8 mouse cellular contexts compared by ENCODE assay signal in genomic region chr11:32221951-32222409, GRCm38 (mm10). TPM values are rescaled to one million over a fixed set of nuclear protein-coding genes. Genes with fewer than 3 reads are reported as not detected.
A peak's percentile ranks its signal among the peaks of the same experiment; 100 is the strongest.
DNase-seq lines count a peak whose midpoint lies in the region; ATAC-seq lines count a peak whose summit lies in the region.

Gene Rhbdf1, minus strand, starts transcription at chr11:32222300.

- H3K9me3 ChIP-seq in embryonic facial prominence, embryonic 10.5 days, result no peaks in the 10 kb centered on the region
- H3K9me3 ChIP-seq in heart, embryonic 11.5 days (replicated peaks; ENCODE audit: control insufficient read depth, low read length), result no peaks in the 10 kb centered on the region
- H3K9me3 ChIP-seq in kidney, embryonic 14.5 days (ENCODE audit: control insufficient read depth, low read length), result no peaks in the 10 kb centered on the region
- no peaks in the 10 kb centered on the region for H3K9me3 ChIP-seq in liver, embryonic 16.5 days (replicated peaks; ENCODE audit: control insufficient read depth, low read length)

- under 1% methylated on average over 72 of the region's 72 CpGs for WGBS in embryonic facial prominence, embryonic 10.5 days
- under 1% methylated on average over 59 of the region's 72 CpGs for WGBS in heart, embryonic 11.5 days (ENCODE audit: insufficient replicate concordance)
- WGBS in kidney, embryonic 14.5 days, result under 1% methylated on average over 51 of the region's 72 CpGs
- under 1% methylated on average over 72 of the region's 72 CpGs for WGBS in liver, embryonic 16.5 days (ENCODE audit: insufficient replicate concordance)

- H3K4me2 ChIP-seq in heart, embryonic 11.5 days, result peak within 1 kb of the TSS; percentile 97
- H3K4me2 ChIP-seq in kidney, embryonic 14.5 days (replicated peaks; ENCODE audit: low read depth, low read length), result peak within 1 kb of the TSS; percentile 93
- H3K4me2 ChIP-seq in liver, embryonic 16.5 days (ENCODE audit: low read depth, low read length), result peak within 1 kb of the TSS; percentile 67

- peak within 1 kb of the TSS; percentile 95 for H3K9ac ChIP-seq in heart, embryonic 11.5 days (ENCODE audit: low read depth, low read length)
- H3K9ac ChIP-seq in kidney, embryonic 14.5 days (ENCODE audit: low read depth, low read length), result peak within 1 kb of the TSS; percentile 95
- H3K9ac ChIP-seq in liver, embryonic 16.5 days (ENCODE audit: low read depth, low read length), result peak within 1 kb of the TSS; percentile 63

- peaks cover 5% of the 10 kb centered on the region; the same call in 1 of the 2 replicates for H3K36me3 ChIP-seq in embryonic facial prominence, embryonic 10.5 days (replicated peaks)
- no peaks in the 10 kb centered on the region for H3K36me3 ChIP-seq in heart, embryonic 11.5 days (ENCODE audit: control insufficient read depth, insufficient read depth, low read length)
- H3K36me3 ChIP-seq in kidney, embryonic 14.5 days (ENCODE audit: control insufficient read depth, insufficient read depth, low read length), result no peaks in the 10 kb centered on the region
- no peaks in the 10 kb centered on the region for H3K36me3 ChIP-seq in liver, embryonic 16.5 days (ENCODE audit: control insufficient read depth, insufficient read depth)

- peaks cover 17% of the 10 kb centered on the region; the same call in 1 of the 2 replicates for H3K27me3 ChIP-seq in embryonic facial prominence, embryonic 10.5 days (replicated peaks; ENCODE audit: low read depth, poor library complexity, severe bottlenecking)
- no peaks in the 10 kb centered on the region for H3K27me3 ChIP-seq in heart, embryonic 11.5 days (ENCODE audit: control insufficient read depth, insufficient read depth, low read length)
- no peaks in the 10 kb centered on the region for H3K27me3 ChIP-seq in kidney, embryonic 14.5 days (ENCODE audit: control insufficient read depth, insufficient read depth, low read length)
- peaks cover 76% of the 10 kb centered on the region for H3K27me3 ChIP-seq in liver, embryonic 16.5 days (ENCODE audit: control insufficient read depth, insufficient read depth, low read depth, low read length)

- peak within 1 kb of the TSS; percentile 91 for H3K4me3 ChIP-seq in embryonic facial prominence, embryonic 10.5 days
- peak within 1 kb of the TSS; percentile 97 for H3K4me3 ChIP-seq in heart, embryonic 11.5 days (ENCODE audit: low read depth, low read length)
- H3K4me3 ChIP-seq in kidney, embryonic 14.5 days (ENCODE audit: low read length), result peak within 1 kb of the TSS; percentile 94
- peak within 1 kb of the TSS; percentile 63 for H3K4me3 ChIP-seq in liver, embryonic 16.5 days (ENCODE audit: low read depth, low read length)

- H3K4me1 ChIP-seq in embryonic facial prominence, embryonic 10.5 days, result peaks cover 89% of the 10 kb centered on the region
- peaks cover 48% of the 10 kb centered on the region for H3K4me1 ChIP-seq in heart, embryonic 11.5 days (ENCODE audit: control insufficient read depth, insufficient read depth, low read length)
- H3K4me1 ChIP-seq in kidney, embryonic 14.5 days (ENCODE audit: control insufficient read depth, insufficient read depth, low read length), result peaks cover 46% of the 10 kb centered on the region
- peaks cover 31% of the 10 kb centered on the region for H3K4me1 ChIP-seq in liver, embryonic 16.5 days (ENCODE audit: control insufficient read depth, low read depth, low read length)

- peak; percentile 59 for ATAC-seq in heart, embryonic 11.5 days (replicated peaks; ENCODE audit: insufficient number of reproducible peaks, low FRiP score, low TSS enrichment)
- peak; percentile 50 for ATAC-seq in kidney, embryonic 14.5 days (ENCODE audit: low FRiP score, low TSS enrichment)
- ATAC-seq in liver, embryonic 16.5 days (ENCODE audit: low read depth), result peak; percentile 30; the same call in 1 of the 2 replicates

- DNase-seq in thymus, postnatal 14 days, result peak; percentile 21
- no peak for DNase-seq in thymus, postnatal 36 days
- peak; percentile 79 for DNase-seq in embryonic facial prominence, embryonic 10.5 days (ENCODE audit: low spot score)
- DNase-seq in ovary, postnatal 36 days (ENCODE audit: low spot score), result peak; percentile 75
- DNase-seq in thymus, postnatal 10 days (ENCODE audit: low spot score in 2 of 2), result no peak

- H3K27ac ChIP-seq in embryonic facial prominence, embryonic 10.5 days (replicated peaks), result peak within 1 kb of the TSS; percentile 91
- peak within 1 kb of the TSS; percentile 95 for H3K27ac ChIP-seq in heart, embryonic 11.5 days (ENCODE audit: low read depth, low read length)
- H3K27ac ChIP-seq in kidney, embryonic 14.5 days (ENCODE audit: low read depth, low read length), result peak within 1 kb of the TSS; percentile 94
- H3K27ac ChIP-seq in liver, embryonic 16.5 days (ENCODE audit: low read length), result peak within 1 kb of the TSS; percentile 51; the same call in 1 of the 2 replicates

RNA-seq across cellular contexts. Expression of gene Rhbdf1, which starts in this region (rescaled TPM):
- 32.2 and 33.1 TPM in 2 replicates for polyA plus RNA-seq in embryonic facial prominence, embryonic 10.5 days (2016; fragmentation: Nextera tagmentation; extraction: Ambion mirVana)
- polyA plus RNA-seq in heart, embryonic 11.5 days (2014; fragmentation: Nextera tagmentation; extraction: Ambion mirVana), result 28.2 and 30.3 TPM in 2 replicates
- polyA plus RNA-seq in kidney, embryonic 14.5 days (2014; fragmentation: Nextera tagmentation; extraction: Ambion mirVana), result 28.0 and 39.5 TPM in 2 replicates
- polyA plus RNA-seq in liver, embryonic 16.5 days (2015; fragmentation: Nextera tagmentation; extraction: Ambion mirVana), result 5.8 and 6.5 TPM in 2 replicates

Comparison
In these comparisons a context has a peak if more than half of its experiments do, and no peak if none do; other contexts are left out.
1. DNase-seq: peak in thymus, postnatal 14 days (single experiment), embryonic facial prominence, embryonic 10.5 days (single experiment) and ovary, postnatal 36 days (single experiment); none in thymus, postnatal 36 days (0 of 2) and thymus, postnatal 10 days (0 of 2).
2. Peak in every context shown above with its lines, with median percentiles within 50 percentile points of each other: H3K27ac ChIP-seq, H3K4me3 ChIP-seq, ATAC-seq, H3K4me2 ChIP-seq and H3K9ac ChIP-seq.